Mouse (Mus musculus) neutrophil, adult 5-6 weeks (primary cell): ENCODE measurements around the gene Gm7879. TPM values are rescaled to one million over a fixed set of nuclear protein-coding genes. Genes with fewer than 3 reads are reported as not detected.

Source experiments
- ATAC-seq: fragments of 151-379, 151-347 bp; 2 replicates; pipeline ENCODE4 v1.8.0; 2017; ENCODE audit warnings: mild to moderate bottlenecking, moderate TSS enrichment; ENCODE audit not compliant: insufficient number of reproducible peaks, poor library complexity, low FRiP score, severe bottlenecking; ENCODE audit errors: extremely low read depth
- total RNA-seq: library from RNA; stranded (forward); fragments of 200-1000 nt; gene quantifications from 2 replicates; pipeline ENCODE4 v1.2.3, GENCODE M21; 2017

The Gm7879 gene
- total RNA-seq, 1 experiment from 2014 or later: 2.6 TPM

DNA sequence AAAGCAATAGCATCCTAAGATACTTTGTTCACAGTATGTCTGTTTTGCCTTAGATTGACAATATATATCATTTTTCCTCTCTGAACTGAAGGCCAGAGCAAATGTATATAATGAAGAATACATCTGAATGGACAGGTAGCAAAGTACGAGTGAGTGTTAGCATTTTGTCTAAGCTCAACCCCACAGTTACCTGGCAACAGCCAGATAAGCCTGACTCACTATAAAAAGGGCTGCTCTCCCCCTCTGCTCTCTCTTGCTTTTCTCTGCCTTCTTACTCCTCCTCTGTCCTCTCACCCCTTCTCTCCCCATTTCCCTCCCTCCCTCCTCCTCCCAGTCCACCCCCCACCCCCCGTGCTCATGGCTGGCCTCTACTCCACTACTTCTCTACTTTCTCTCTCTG is 20.3 kb downstream of the Gm7879 start:
- ATAC-seq: no peak

DNA sequence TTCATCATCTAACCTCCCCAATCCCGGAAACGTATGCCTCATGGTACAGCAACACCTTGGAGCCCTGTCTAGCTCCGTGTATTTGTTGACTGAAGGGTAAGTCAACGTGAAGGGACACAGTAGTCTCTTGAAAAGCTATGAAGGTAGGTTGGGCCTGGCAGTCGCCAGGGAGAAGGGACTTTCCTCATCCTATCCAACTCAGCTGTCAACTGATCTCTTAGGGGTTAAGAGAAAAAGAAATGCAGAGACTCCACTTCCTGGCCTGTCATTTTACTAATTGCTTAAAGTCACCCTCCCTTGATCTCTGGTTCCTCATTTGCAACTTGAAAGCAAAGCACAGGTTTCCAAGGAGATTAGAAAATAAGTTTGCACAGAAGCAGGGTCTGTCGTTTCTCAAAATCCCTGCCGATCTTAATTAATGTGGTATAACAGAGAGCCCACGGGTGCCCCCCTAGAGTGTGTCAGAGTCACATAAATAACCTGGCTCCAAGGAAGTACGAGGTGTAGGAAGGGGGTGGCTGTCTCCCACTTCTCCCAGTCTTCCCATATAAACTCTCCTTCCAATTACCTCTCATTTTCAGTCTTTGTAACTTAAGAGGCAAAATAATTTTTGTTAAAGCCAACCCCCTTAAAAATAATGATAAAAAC is 34.5 kb downstream of the Gm7879 start:
- ATAC-seq: peak; percentile 38

DNA sequence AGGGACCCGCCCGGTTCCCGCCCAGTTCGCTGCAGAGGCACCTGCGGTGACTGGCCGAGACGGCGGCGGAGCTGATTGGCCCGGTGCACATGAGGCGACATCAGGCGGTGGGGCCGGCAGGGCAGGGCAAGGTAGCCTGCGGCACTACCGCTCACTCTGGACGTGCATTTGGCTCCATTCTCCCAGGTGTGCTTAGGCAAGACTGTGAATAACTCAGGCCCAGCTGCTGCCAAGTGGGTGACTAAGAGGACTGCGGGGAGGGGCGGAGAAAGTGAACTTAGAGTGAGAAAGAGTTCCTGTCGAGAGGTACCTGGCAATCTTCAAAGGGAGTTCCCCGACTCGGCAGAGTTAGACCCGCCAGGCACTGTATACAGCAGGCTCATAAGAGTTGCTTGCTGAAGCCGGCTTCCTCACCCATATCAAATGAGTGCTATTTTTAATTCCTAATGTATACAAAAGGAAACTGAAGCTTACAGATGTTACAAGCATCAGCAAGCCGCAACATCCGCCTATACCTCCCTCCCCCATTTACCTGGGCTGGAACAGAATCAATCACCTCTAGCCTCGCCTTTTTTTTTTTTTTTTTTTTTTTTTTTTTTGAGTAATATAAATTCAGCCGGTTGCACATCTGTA is 35.3 kb downstream of the Gm7879 start:
- ATAC-seq: peak; percentile 83

DNA sequence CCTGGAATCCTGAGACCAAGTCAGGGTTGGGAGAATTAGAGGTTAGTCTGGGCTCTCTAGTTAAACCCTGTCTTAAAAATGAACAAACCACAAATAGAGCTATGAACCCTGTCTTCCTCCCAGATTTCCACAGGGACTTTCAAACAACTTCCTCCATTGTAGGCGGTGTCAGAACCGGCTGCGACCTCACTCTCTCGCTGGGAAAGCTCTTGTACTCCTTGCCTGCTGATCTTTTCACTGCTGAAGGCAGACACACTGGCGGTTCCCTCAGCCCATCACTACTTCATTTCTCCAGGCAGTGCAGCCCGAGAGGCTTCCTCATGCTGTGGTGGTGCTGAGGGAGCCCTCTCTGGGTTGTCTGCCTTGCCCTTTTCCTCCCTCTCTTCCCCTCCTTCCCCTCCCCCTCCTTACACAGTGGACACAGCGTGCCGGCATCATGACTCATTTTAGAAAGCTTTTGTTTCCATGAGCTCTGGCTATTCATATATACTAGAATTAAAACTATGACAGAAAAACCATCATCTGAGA is 35.9 kb downstream of the Gm7879 start:
- ATAC-seq: no peak

DNA sequence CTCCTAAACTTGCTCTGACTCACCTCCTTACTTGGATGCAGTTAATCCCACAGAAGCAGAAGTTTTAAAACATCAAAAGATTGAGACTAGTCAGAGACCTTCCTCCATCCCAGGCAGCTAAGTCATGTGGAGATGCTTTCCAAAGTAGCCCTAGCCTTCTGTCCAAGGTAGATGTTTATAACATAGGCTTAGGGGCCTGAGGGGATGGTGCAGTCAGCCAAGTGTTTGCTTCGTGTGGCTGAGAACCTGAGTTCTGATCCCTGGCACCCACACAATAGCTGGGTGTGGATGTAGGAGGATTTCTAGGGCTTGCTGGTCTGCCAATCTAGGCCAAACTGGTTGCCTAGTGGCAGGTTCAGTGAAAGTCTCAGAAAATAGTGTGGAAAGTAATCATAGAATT is 40.3 kb downstream of the Gm7879 start:
- ATAC-seq: no peak

DNA sequence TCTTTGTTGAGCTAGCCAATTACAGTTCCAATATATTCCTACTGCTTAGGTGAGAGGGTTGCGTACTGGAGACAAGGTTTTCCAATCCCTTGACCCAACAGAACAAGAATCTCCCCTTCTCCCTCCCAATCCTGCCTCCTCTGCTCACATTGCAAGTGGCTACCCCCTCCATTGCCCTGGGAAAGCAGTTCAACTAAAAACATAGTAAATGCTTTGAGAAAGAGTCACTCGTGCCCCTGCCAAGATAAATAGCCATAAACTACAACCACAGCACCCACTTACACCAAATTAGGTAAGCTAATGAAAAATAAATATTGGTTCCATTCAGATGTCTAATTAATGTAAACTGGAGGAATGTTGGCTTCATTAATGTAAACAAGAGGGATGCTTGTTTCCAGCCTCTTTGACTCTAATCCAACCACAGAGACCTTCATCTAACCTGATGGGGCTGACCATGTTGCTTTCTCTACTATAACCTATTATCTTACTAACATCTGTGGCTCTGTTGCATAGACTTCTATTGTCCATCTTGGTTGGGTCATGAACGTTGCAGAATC is 47.0 kb downstream of the Gm7879 start:
- ATAC-seq: no peak

DNA sequence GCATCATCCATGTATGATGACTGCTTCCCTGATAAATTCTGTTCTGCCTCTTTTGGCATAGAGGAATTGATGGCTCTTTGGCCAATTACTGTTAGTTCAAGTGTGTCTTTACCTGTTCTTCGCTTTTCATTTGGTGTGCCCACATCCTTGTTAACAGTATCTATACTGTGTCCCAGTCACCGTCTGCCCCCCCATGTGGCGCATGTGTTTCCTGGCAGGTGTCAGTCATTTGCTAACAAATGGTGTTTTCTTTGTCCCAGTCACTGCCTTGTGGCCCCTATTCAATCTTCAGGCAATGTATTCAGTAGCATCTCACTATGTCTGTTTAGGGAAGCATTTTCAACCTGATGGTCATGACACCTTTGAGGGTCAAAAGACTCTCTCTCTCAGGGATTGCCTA is 48.1 kb downstream of the Gm7879 start:
- no peak for ATAC-seq

Other genes starting within 250 kb of the Gm7879 start
- 122 and 131 TPM in 2 replicates for gene Bst1, start 94.3 kb upstream of the Gm7879 start, total RNA-seq
- gene Fbxl5, start 91.5 kb upstream of the Gm7879 start, total RNA-seq: 724 and 727 TPM in 2 replicates
- gene Cd38, start 44.6 kb upstream of the Gm7879 start, total RNA-seq: 71.3 and 74.3 TPM in 2 replicates
- gene Fgfbp1, start 68.6 kb downstream of the Gm7879 start, total RNA-seq: not detected in 2 replicates
- 1.4 and 1.6 TPM in 2 replicates for gene Prom1, start 188.9 kb downstream of the Gm7879 start, total RNA-seq